Mouse (Mus musculus) lung, postnatal 0 days (tissue): ENCODE data around the gene Slc5a3.

ENCODE experiments used
- CTCF ChIP-seq: IDR thresholded peaks from 2 replicates; pipeline ENCODE4 v1.5.1; 2016; ENCODE audit warnings: antibody characterized with exemption, mild to moderate bottlenecking
- EP300 ChIP-seq: IDR thresholded peaks from 2 replicates; pipeline ENCODE4 v1.6.1; 2016; ENCODE audit warnings: antibody characterized with exemption, mild to moderate bottlenecking, control low read depth

- TF ChIP-seq CTCF (no peak), EP300 (no peak)
These were observed 76.1 kb downstream of the Slc5a3 start for GRCm38 (mm10) chr16:92134148-92134764.
